Mouse (Mus musculus) frontal cortex, postnatal 14 days (tissue): Measurements from ENCODE around the gene March10.

ENCODE experiments used
- DNase-seq, 2 experiments: peaks; one replicate each; pipeline ENCODE4 v3.0.0; 2022; ENCODE audit warnings: low spot score in 2 of 2

March10 gene

GRCm38 (mm10) chr11:105456497-105456907, at the start of gene March10:
Gene March10, minus strand, starts transcription at chr11:105456735.
- DNase-seq: peak; percentile 64 to 73

- no peak for DNase-seq
These were observed 49.8 kb upstream of the March10 start for GRCm38 (mm10) chr11:105506322-105506721.

GRCm38 (mm10) chr11:105505038-105505437, 48.5 kb upstream of the March10 start:
- no peak for DNase-seq

- DNase-seq: no peak
These were observed 45.8 kb upstream of the March10 start for GRCm38 (mm10) chr11:105502311-105502710.

GRCm38 (mm10) chr11:105497505-105497904, 41.0 kb upstream of the March10 start:
- no peak for DNase-seq

- no peak for DNase-seq
These were observed 40.1 kb upstream of the March10 start for GRCm38 (mm10) chr11:105496665-105497064.

GRCm38 (mm10) chr11:105495591-105496270, 39.2 kb upstream of the March10 start:
- DNase-seq: no peak

- no peak for DNase-seq
These were observed 38.3 kb upstream of the March10 start for GRCm38 (mm10) chr11:105494786-105495369.

GRCm38 (mm10) chr11:105492392-105492791, 35.9 kb upstream of the March10 start:
- no peak for DNase-seq

- DNase-seq: no peak
These were observed 34.4 kb upstream of the March10 start for GRCm38 (mm10) chr11:105490971-105491370.

GRCm38 (mm10) chr11:105485412-105485811, 28.9 kb upstream of the March10 start:
- DNase-seq: no peak

GRCm38 (mm10) chr11:105484993-105485392, 28.5 kb upstream of the March10 start:
- no peak for DNase-seq

- no peak for DNase-seq
These were observed 26.2 kb upstream of the March10 start for GRCm38 (mm10) chr11:105482747-105483146.

- no peak for DNase-seq
These were observed 18.2 kb upstream of the March10 start for GRCm38 (mm10) chr11:105474746-105475145.

- DNase-seq: no peak
These were observed 17.8 kb upstream of the March10 start for GRCm38 (mm10) chr11:105474352-105474736.

- no peak for DNase-seq
These were observed 17.3 kb upstream of the March10 start for GRCm38 (mm10) chr11:105473716-105474351.

- DNase-seq: no peak
These were observed 16.1 kb upstream of the March10 start for GRCm38 (mm10) chr11:105472610-105473009.

- DNase-seq: no peak
These were observed 14.4 kb upstream of the March10 start for GRCm38 (mm10) chr11:105470896-105471295.

GRCm38 (mm10) chr11:105469561-105469960, 13.0 kb upstream of the March10 start:
- no peak for DNase-seq

- DNase-seq: no peak
These were observed 12.6 kb upstream of the March10 start for GRCm38 (mm10) chr11:105469091-105469507.

- no peak for DNase-seq
These were observed 11.9 kb upstream of the March10 start for GRCm38 (mm10) chr11:105468436-105468835.

GRCm38 (mm10) chr11:105467816-105468215, 11.3 kb upstream of the March10 start:
- no peak for DNase-seq

GRCm38 (mm10) chr11:105467266-105467665, 10.7 kb upstream of the March10 start:
- no peak for DNase-seq
